Mouse (Mus musculus): ENCODE measurements around the gene Polr2m.

Gene Polr2m

DNA sequence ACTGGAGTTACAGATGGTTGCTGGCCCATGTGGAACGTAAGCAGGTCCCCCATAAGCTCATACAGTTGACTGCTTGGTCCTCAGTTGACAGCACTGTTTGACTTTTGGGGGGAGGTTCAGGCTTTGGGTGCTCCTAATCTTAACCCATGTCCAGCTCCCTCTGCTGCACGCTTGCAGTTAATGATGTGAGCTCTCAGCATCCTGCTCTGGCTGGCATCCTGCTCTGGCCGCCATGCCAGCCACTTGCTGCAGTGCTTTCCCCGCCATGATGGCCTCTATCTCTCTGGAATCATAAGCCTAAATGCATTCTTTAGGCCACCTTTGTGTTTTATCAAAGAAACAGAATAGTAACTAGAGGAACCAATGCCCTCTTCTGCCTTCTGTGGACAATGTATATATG, 10.2 kb downstream of the Polr2m start:
- no peak for DNase-seq (ENCODE audit: low read depth, low spot score)

DNA sequence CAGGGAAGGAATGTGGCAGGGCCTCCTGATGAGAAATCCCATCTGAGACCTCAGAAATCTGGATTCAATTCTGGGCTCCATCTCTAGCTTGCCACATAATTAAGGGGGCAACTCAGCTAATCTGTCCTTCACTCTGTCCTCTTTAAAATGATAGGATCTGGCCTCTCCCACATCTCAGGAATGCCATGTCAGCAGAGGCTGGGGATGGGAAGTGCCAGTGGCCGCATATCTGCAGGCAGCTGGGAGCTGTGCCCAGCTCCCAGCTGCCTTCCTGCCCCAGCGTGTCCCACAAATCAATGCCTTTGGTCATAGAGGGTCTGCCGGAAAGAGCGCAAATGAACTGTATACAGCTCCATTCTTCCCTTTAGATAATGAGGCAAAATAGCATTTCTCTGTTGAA, 18.3 kb downstream of the Polr2m start:
- no peak for DNase-seq (ENCODE audit: low read depth, low spot score)

DNA sequence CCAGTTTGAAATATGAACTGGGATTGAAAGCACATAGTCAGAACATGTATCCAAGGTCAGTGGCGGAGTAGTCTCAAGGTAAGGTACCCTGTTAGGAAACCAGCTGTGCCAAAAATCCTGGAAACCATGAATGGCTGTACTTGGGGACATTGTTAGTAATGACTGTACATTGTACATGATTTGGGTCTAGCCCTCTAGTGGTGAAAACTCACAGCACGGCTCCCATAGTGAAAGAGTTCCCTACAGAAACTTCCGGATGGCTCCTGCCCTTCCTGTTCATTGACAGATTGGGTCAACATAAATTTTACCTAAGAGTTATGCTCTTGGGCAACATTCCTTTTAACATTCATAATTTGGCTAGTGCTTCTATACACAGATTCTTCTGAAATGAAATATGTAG, 19.6 kb downstream of the Polr2m start:
- peak; percentile 80 for DNase-seq (ENCODE audit: low read depth, low spot score)

DNA sequence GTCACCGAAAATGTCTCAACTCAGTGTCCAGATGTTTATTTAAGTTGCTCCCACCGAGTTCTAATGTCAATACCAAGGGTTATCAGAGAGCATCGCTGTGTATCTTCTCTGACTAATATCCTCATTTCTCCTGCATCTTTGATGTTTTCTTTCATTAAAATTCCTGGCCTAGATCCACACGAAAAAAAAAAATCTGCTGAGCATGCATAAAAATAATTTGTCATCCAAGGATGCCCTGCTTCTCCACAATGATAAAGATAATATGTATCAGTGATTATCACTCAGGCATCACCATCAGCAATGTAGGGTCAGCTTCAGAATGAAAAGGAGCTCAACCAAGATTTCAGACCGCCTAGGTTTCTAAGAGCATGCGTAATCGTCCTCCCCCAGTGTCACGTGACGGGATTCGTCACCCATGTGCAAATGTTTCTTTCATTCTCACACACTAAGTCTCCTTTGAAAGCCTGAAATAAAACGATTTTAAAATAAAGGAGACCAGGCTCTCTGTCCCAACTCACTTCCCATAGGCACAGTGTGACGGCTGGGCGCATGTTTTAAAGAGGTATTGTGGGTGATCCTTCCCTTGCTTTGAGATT, 22.6 kb downstream of the Polr2m start:
- no peak for DNase-seq (ENCODE audit: low read depth, low spot score)

DNA sequence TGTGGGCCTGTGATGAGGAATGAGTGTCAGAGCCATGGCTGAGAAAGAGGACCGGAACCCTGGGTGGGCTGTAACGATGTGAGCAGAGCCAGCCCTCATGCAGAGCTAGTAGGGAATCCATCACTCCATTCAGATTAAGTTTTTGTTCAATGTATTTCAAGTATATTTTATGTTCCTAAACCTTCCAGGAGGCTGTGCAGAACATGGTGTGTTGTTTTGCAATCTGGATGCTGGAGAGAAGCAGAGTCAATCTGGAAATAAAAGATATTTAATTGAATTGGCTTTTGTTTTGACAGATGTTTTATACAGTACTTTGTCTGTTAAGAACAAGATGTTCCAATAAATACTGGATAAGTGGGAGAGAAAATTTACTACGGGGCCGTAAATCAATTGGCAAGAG, 29.0 kb downstream of the Polr2m start:
- DNase-seq (ENCODE audit: low read depth, low spot score): no peak

DNA sequence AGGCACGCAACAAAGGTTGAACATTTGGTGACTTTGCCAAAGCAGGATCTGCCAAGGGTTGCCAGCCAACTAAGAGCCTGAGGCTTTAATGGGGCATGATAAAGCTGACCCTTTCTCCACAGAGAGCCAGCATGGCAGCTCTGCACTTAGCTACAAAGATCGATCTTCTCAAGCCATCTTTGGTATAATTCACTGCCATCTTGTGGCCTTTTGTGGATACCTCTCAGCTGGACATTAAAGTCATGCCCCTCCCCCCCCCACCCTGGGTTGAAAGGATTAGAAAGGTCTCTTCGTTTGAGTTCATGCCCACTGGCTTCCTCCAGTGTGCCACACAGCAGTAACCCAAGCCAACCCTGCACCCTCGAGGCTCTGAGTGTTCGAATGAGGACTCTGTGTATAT, 31.8 kb downstream of the Polr2m start:
- no peak for DNase-seq (ENCODE audit: low read depth, low spot score)

DNA sequence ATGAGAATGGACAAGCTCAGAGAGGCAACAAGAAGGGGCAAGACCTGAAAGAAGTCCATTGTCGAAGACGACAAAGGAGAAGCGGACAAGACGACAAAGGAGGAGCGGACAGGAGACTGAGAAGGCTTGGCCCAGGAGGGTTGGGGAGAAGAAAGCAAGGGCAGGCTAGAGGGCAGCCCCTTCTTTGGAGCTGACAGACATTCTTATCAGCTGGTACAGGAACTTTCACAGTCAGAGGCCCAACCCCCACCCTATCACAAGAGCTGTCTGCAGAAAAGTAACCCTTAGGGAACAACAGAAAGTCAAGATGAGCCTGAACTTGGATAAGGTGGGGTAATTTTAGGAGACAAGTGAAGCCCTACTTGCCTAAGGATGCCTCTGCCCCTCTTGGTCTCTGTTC, 32.4 kb downstream of the Polr2m start:
- no peak for DNase-seq (ENCODE audit: low read depth, low spot score)

DNA sequence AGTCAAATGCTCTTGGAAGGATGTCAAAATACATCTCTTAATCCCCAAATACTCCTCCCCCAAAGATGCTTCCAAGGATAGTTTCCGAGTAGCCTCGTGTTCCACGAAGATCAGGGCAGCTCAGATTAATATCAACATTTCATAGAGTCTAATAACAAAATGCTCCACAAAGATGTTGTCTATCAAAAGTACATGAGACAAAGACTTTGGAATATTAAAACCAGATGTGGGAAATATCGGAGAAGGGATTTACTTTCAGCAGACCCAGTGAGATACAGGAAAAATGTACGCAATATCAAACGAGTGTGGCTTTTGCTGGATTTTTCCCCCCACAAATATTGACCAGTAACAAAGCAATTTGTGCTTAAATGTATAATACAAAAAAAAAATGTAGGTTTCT, 35.1 kb downstream of the Polr2m start:
- no peak for DNase-seq (ENCODE audit: low read depth, low spot score)

DNA sequence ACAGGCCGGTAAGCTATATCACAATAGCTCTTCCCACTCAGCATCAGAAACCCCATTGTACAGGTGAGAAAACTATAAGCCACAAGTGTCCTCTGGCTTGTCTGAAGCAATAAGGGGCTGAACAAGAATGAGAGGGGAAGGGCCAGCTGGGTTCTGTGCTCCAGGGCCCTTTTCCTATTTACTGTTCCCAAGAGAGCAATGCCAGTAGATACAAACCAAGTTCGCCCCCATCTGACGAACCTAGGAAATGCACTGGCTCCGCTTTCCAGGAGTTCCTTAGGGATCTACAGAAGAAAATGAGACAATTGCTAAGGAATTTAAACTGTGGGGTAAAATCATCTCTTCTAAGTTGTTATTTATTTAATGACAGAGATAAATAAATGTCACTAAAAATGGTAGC, 38.2 kb downstream of the Polr2m start:
- peak; percentile 77 for DNase-seq (ENCODE audit: low read depth, low spot score)

DNA sequence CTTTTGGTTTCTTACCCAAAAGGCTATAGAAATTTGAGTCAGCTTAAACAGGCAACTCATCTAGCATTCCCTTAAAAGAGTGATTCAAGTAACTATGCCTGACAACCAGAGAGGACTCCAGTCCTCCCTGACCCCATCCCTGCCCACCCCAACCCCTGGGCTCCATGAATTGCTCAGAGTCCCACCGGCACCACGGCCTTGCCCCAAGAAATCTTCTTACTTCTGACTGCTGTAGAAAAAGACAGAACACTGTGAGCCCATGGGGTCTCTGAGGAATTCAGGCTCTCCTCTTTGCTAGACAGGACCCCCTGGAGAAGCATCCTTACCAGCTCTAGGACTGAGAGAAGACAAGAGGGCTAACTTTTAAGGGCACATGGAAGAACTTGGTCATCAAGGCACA, 40.4 kb downstream of the Polr2m start:
- DNase-seq (ENCODE audit: low read depth, low spot score): no peak

DNA sequence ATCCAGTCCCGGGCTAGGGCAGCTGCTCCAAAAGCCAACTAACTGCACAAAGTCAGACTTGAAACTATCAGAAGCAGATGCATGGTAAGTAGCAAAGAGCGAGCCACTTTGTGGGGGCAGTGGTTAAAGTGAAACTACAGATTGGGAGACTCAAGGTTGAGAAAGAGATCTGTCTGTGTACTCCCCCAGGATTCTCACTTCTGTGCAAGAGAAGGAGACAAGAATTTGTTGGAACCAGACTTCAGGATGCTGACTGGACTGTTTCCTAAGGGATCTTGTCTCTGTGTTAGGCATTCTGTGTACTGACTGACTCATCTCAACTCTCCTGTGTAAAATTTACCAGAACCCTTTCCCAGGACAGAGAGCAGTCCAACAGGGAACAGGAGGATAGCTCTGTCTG, 47.6 kb downstream of the Polr2m start:
- DNase-seq (ENCODE audit: low read depth, low spot score): no peak
